Mouse (Mus musculus) heart, adult 11 months (tissue): Measurements from ENCODE around the gene Ogfrl1.
A peak's percentile ranks its signal among the peaks of the same experiment; 100 is the strongest.

ENCODE experiments used
- DNase-seq: peaks from one replicate; pipeline ENCODE4 v3.0.0; 2022

Ogfrl1 gene

DNA sequence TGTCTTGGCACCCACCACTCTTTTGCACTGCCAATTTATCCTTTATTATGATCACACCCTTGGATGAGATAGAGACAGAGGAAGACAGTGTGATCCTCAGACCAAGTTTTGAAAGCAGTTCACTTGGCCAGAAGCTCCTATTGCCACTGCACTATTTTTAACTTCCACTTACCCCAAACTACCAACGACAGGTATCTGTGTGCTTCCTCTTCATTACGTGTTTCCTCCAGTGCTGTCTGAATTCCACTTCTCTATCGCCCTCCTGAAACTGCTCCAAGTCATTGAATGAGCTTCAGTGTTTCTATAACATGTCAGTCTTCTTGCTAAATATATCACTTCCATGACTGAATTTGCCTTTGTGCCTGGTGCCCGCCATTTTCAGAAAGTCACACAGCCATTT is at the start of gene Ogfrl1:
Gene Ogfrl1 (minus strand): TSS at position 150 of the 400 bp plus-strand sequence.
- DNase-seq: peak; percentile 76

DNA sequence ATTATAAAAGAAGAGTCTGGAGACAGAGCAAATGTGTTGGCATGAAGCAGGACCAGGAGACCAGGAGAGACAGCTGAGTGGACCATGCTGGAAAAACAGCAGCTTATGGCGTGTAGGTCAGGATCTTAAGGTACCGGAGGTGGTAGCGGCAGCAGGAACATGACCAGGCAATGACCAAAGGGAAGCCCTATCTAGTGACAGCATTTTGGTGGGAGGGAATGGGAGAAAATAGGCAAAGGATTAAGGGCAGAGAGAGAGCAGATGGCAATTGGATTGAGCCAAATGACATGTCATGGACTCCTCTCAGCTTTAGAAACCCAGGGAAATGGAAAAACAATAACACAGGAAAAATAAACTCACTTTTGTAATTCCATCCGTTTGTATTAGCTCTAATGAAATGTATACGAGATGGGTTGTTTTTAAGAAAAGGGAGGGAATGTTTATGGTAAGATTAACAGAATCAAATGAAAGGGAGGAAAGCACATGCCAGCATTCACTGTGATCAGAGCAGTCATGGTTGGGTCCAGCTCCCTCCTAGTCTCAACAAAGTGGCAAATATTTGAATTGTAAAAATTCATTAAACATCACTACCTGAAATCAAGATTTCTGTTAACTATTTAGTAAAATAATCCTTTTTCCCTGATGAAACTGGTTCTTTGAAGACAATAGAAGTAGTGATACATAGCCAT is 48.3 kb upstream of the Ogfrl1 start:
- DNase-seq: no peak

DNA sequence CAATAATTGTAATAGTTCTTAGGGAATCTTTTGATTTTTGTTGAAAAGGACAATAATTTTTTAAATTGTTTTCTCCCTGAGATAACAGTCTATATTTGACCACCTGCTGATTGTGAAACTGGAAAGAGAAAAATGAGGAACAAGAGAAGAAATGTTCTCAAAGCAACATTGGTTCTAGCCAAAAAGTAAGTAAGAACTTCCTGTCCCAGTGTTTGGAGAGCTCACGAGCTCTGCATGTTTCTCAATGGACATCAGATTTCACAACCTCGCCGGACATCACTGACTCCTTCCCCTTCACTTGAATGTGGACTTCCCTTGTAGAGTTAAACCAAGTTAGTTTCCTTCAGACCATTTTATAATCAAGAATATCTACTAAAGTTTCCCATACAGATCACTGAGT is 36.0 kb upstream of the Ogfrl1 start:
- DNase-seq: peak; percentile 93

DNA sequence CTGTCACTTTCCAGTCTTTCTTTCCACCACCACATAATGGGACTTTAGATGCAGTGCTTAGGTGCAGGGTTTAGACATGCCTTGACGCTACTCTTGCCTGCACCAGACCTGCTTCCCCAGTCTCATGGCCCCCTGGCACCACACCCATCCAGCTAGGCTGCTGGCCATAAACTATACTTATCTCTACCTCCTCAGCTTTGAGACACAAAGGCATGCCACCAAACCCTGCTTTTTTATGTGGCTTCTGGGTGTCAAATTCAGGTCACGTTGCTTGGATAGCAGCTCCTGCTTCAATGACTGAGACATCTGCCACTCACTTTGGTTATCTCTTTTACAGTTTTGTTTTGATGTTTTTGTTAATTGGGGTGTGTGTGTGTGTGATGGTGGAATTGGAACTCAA is 28.9 kb upstream of the Ogfrl1 start:
- DNase-seq: no peak

DNA sequence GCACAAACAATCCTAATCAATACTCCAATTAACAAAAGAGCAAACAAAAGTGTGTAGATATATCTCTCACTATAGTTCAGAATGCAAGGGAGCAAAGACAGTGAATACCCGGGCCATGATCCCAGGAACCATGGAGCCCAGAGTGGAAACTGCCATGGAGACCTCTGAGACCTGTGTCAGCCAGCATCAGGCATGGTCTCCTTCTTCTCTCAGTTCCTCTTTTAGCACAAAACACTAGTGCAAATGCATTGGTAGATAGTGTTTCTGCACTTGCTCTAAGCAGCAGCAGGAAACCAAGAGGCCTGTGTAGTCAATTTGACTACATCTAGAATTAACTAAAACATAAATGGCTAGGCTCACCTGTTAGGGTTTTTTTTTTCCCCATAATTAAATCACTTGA is 21.4 kb upstream of the Ogfrl1 start:
- DNase-seq: peak; percentile 68

DNA sequence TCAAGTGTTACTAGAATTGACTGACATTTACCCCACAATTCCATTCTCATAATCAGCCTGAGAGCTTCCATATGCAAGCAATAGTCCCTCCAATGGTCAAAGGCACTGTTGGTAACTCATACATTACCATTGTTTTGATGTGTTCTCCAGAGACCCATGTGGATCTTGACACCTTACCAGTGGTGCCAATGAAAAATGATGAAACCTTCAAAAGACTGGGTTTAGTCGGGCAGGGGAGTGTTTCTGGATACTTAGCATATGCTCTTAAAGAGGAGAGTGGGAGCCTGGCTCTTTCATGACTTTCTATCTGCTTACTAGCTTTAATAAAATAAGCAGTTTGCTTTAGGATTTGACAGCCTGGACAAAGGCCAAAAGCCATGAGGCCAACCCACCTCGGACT is 20.5 kb upstream of the Ogfrl1 start:
- DNase-seq: no peak

DNA sequence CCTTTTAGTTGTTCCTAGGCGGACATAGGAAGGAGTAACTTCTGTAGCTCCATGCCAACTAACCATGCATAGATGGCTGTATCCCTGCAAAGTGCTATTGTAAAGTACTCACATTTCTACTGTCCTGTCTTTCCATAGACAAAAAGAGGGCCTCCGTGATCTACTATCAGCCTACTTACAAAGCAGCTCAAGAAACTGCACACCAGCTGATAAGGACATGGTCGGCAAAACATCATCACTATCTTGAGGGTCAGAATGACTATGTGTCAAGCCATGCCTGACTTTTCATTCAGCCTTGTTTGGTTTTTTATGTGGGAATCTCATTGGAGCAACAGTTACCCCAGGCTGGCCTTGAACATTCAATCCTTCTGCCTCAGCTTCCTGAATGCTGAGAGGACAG is 20.0 kb upstream of the Ogfrl1 start:
- no peak for DNase-seq

DNA sequence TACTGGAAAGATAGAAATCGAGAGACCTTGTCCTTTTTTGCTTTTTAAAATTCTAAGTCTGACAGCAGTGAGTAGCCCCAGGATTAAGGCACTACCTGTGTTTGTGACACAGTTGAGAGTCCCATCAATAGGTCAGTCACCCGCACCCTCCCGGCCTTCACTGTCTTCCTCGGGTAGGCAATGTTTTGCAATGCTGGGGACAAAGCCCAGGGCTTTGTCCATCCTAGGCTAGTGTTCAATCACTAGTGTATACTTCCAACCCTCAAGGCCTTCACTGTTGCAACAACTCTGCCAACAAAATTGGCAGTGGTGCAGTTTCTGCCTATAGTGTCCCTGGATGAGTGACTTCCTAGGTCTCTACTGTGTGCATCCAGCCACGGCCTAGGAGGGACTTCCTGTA is 14.0 kb upstream of the Ogfrl1 start:
- no peak for DNase-seq

DNA sequence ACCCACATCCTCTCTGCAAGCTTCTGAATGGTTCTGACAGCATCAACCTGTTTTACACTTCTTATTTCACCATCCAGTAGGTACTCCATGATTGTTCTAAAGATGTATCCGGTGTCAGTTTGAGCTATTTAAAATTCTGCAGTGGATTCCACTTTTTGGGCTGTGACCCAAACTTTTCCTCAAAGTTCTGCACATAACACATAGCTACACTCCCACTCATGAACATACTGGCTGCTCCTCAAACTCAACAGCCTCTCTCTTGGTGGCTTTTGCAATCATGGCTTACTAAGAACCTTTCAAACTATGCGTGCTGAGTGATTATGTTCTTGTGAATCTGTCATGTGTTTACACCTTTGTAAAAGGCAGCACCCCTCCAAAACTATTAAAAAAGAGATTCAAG is 12.4 kb upstream of the Ogfrl1 start:
- DNase-seq: no peak

DNA sequence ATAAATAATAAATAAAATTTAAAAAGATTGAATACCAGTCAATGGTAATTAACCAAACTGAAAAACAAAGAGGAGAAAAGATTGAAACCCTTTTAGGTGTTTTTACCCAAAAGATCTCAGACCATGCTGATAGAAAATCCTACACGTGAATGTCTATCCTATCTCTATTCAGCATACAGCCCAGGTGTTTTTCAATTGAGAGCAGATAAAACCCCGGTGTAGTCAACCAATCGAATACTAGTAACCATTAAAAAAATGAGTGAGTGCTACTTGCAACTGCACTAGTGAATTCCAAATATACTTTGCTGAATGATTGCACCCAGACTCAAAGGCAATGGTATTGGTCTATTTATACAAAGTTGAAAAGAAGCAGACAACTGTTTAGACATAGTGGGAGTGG is 4.8 kb upstream of the Ogfrl1 start:
- DNase-seq: peak; percentile 30

DNA sequence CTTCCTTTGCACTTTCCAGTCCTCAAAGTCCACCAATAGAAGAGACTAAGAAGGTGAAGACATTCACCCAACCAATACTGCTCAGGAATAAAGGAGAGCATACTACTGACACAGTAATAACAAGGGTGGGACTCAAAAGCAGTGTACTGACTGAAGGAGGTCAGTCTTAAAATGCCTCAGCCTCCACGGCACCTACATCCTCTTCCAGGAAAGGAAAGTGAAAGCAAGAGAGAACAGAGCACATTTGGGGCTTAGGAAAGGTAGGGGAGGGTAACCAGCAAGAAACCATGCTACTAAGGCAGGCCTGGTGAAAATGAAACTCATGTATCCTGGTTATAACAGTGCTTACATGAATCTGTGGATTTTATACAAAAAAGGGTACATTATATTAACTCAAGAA is 2.0 kb upstream of the Ogfrl1 start:
- DNase-seq: peak; percentile 78

DNA sequence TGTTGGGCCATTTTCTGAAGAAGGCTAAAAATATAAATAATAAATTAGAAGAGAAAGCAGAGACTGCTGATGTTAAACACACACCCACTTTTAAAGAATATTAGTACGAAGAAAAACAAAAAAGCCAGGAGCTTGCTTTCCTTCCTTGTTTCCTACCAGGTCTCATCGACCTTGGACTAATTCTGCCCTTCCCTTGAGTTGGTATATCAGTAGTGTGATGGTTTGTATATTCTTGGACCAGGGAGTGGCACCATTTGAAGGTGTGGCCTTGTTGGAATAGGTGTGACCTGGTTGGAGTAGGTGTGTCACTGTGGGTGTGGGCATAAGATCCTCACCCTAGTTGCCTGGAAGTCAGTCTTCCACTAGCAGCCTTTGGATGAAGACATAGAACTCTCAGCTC is 3.2 kb downstream of the Ogfrl1 start:
- peak; percentile 66 for DNase-seq

DNA sequence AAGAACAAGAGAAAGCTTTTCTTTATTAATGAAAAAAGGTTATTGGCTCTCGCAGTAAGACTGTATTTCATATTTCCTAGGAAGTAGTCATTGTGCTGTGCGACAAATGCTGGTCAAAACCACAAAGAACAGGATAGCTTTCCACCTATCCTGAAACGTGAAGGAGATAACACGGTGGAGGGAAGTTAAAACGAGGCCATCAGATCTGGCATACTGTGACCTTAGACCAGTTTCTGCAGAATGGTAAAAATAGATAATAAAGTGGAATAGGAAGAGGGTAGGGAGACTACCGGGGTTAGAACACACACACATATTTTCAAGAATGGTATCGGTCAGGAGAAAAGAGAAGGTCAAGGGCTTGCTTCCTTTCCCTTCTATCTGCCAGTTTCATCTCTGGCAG is 5.8 kb downstream of the Ogfrl1 start:
- peak; percentile 25 for DNase-seq

DNA sequence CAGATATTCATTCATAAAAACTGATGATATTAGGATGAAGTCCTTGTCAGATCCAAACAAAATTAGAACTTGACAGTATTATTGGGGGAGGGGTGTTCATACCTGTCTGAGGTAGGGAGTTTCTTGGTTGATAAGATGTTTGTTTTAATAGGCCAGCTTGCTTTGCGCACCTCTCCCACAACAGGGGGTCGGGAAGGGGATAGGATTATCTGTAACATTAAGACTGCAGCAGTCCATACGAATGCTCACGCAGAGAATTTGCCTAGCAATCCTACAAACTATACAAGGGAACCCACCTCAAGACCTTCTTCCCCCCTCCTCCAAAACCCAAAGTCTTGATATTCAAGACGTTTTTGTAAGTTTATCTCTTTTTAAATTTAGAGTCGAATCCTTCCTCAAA is 13.2 kb downstream of the Ogfrl1 start:
- peak; percentile 66 for DNase-seq

DNA sequence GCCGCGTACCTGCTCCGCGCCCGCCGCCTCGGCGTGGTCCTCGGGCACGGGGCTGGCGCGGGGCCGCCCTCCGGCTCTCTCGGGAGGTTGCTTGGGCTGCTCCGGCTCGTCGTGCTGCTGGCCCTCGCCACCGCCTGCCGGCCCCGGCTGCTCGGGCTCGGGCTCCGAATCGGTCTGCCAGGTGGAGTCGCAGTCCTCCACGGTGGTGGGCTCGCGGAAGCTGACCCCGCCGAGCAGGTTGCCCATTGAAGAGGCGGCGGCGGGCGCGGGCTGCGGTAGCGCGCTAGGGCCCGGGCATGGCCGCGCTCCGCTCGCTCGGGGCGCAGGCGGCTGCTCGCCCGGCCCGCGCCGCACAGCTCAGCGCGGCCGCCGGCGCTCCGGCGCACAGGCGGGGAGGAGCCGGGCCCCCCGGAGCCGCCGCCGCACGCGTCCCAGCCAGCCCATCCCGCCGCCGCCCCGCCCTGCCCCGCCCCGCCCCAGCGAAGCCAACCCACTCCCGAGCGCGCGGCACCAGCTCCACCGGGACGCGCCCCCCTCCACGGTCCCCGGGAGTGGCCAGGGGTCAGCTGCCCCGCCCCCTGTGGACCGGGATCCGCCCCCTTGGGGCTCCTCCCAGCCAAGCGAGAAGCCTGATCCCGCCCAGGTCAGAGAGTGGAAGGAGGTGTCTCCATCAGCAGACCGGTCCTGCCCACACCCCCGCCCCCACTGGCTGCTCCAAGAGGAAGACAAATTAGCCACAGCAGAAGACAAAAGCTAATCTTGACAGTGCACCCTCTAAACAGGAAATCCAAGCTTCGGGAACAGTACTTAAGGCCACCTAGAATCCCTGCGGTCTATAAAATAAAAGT is 14.5 kb downstream of the Ogfrl1 start:
- peak; percentile 100 for DNase-seq

DNA sequence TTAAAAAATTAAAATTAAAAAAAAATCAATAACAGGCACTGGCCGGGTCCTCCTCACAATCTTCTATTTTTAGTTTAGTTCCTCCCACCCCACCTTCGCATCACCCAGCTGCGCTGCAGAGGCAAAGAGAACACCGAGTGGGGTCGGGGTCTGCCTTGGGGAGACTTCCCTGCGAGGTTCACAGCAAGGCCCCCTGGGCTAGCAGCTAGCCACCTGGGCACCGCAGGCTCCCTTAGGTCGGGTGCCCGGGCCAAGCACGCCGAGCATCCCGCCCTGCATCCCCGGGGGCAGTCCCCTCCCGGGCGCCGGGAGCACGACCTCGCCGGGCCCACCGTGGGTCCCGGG is 15.1 kb downstream of the Ogfrl1 start:
- DNase-seq: no peak

DNA sequence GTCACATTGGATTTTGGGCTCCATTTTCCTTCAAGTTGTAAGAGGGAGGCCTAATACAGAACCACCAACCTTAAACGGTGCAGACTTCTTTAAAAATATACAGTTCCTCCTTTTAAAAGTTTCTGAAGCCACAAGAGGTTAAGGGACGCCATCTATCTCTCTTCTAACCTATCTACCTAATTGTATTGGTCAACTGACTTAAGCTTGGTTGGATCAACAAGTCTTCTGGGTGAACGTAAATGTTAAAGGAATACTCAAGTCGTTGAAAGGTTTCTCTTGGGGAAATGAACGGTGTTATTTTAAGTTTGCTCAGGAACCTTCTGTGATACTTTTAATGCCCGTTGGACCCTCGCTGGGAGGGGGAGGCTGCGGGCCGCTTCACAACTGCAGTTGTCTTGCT is 15.5 kb downstream of the Ogfrl1 start:
- DNase-seq: no peak

DNA sequence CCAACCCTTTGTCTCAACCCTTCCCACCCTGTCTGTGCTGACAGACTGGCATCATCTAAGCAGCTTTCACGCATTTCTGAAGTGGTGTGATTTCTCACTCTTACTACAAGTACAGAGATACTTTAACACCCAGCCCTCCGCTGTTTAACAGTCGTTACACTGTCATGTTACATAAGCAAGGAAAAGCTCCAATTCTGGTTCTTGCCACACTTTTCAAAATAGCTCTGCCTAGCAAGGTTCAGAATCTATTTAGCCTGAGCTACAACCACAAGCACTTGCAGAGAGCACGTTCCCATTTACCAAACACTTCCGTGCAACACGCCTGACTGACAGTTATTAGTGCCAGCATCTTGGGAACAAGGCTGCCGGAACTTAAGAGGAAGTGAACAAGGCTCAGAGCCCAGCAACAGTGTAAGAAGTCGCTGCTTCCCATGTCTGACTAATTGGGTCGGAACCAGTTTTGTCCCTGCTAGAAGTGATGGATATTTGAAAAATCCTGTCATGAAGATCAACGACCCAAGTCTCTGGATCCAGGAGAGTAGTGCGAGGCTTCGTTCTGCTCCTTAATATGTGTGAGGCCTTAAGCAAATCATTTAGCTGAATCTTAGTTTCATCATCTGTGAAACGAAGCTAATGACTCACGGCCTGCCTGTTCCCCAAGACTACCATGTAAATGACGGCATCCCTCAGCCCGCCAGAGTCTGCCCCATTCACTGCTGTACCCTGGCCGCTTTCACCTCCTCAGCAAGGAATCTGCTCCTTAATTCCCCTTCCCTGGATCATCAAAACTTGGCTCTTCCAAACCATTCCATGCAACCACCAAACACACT is 17.4 kb downstream of the Ogfrl1 start:
- DNase-seq: peak; percentile 93

DNA sequence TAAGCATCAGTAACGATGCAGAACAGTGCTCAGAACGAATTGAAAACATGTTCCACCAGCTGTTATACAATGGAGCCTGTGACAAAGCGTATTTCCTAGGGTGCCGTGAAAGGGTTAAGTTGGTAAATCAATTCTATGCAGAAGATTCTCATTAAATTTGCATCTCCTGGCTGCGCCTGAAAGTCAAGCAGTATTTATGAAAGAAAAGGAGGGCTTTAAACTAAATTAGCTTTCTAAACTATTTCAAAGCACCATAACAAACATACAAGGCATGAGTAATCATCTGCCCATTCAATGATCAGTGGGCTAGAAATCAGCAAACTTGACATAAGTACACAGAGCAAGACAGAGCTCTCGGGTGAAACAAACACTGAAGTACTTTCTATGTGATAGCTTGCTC is 18.3 kb downstream of the Ogfrl1 start:
- no peak for DNase-seq

DNA sequence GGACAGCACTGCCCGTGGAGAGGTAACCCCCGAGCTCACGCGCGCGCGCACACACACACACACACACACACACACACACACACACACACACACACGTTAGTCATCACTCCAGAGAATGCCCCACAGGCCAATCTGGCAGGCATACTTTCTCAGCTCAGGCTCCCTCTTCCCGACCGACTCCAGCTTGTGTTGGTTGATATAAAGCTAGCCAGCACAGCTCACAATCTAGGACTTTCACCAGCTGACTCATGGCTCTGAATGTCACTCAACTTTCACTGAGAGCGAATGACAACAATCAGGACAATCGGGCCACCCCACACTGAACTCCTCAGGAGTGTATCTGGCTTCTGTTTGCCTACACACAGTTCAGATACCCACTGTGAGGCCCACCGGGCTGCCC is 20.0 kb downstream of the Ogfrl1 start:
- DNase-seq: peak; percentile 87

DNA sequence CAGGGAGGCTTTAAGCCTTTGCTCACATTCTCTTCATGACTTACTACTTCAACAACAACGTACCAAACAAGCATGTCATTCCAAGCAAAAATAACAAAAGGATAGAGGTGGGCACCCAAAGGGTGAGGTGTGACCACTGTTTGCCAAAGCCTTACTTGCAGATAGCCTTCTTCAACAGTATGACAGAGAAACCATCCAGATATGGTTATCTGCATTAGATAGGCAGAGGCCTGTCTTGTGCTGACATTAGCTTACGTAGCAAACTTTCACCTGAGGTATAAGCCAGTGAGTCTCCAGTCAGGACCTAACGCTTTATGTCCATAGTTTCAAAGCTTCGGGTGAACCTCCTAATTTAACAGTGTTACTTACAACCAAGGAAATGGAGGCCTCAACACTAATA is 23.4 kb downstream of the Ogfrl1 start:
- no peak for DNase-seq

DNA sequence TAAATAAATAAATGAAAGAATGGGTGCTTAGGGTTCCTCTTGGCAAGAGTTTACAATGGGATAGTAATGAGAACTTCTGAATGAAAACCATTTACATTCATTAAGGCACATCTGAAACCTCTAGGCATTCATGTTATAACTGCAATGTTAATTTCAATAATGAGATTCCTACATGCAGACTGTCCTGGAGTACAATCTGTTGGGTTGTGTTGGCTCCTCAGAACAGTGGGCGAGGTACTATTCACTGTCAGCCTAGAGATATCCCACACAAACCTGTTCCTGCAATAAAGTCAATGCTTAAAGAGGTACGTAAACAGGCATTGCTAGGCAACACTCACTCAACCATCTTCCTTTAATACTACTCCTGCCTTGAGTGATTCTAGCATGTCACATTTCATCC is 32.0 kb downstream of the Ogfrl1 start:
- no peak for DNase-seq

DNA sequence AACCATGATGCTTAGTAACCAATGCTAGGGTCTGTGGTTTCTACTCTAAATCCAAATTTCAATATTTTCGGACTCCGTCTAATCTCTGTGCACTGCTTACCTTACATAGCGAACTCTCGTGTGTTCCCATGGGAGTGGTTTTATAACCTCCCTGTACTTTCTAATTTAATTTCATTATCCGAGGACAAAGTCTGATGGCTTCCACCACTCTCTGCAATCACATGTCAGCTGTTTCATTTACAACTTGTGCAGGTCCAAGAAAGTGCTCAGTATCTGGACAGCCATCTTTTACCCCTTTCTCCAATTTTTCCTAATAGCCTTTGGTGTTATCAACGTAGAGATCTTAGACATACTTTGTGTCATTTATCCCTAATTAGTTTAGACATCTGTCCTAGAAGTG is 44.7 kb downstream of the Ogfrl1 start:
- DNase-seq: no peak

DNA sequence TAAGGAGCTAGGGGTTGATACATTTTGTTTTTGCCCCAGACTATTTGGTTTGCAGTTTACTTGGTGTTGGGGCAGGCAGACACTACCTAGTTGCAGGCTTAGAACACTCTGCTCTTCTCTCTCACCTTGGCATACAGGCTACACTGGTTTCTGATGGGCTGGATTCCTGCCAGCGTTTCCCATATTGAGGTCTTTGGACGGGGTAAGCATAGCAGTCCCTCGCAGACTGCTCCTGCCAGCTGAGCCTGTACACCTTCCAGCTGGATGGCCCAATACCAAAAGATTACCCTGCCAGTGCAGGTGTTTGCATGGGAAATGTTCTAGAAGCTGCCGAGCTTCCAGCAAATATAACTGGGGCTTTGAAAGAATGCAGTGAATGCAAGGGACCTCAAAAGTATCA is 45.8 kb downstream of the Ogfrl1 start:
- peak; percentile 88 for DNase-seq
